Mouse (Mus musculus): ENCODE data around the gene Tspan3.

The Tspan3 gene

GRCm38 (mm10) chr9:56165377-56165776 lies at the start of gene Tspan3:
Gene Tspan3, minus strand, starts transcription at chr9:56165477.
- no peak for DNase-seq (ENCODE audit: low spot score)

GRCm38 (mm10) chr9:56213451-56214291 lies 48.4 kb upstream of the Tspan3 start:
- peak; percentile 47 for DNase-seq (ENCODE audit: low spot score)

- DNase-seq (ENCODE audit: low spot score), result no peak
These were observed 43.5 kb upstream of the Tspan3 start for GRCm38 (mm10) chr9:56208817-56209216.

GRCm38 (mm10) chr9:56207516-56207915 lies 42.2 kb upstream of the Tspan3 start:
- no peak for DNase-seq (ENCODE audit: low spot score)

- no peak for DNase-seq (ENCODE audit: low spot score)
These were observed 41.8 kb upstream of the Tspan3 start for GRCm38 (mm10) chr9:56207083-56207482.

- no peak for DNase-seq (ENCODE audit: low spot score)
These were observed 40.1 kb upstream of the Tspan3 start for GRCm38 (mm10) chr9:56205336-56205735.

- DNase-seq (ENCODE audit: low spot score), result no peak
These were observed 39.0 kb upstream of the Tspan3 start for GRCm38 (mm10) chr9:56204316-56204715.

- peak; percentile 65 for DNase-seq (ENCODE audit: low spot score)
These were observed 35.5 kb upstream of the Tspan3 start for GRCm38 (mm10) chr9:56200645-56201314.

GRCm38 (mm10) chr9:56200200-56200599 lies 34.9 kb upstream of the Tspan3 start:
- no peak for DNase-seq (ENCODE audit: low spot score)

- DNase-seq (ENCODE audit: low spot score), result no peak
These were observed 31.6 kb upstream of the Tspan3 start for GRCm38 (mm10) chr9:56196921-56197320.

- DNase-seq (ENCODE audit: low spot score), result no peak
These were observed 29.9 kb upstream of the Tspan3 start for GRCm38 (mm10) chr9:56195193-56195592.

- no peak for DNase-seq (ENCODE audit: low spot score)
These were observed 26.5 kb upstream of the Tspan3 start for GRCm38 (mm10) chr9:56191498-56192455.

- DNase-seq (ENCODE audit: low spot score), result no peak
These were observed 15.0 kb upstream of the Tspan3 start for GRCm38 (mm10) chr9:56180118-56180781.

GRCm38 (mm10) chr9:56179416-56180117 lies 14.3 kb upstream of the Tspan3 start:
- no peak for DNase-seq (ENCODE audit: low spot score)

- no peak for DNase-seq (ENCODE audit: low spot score)
These were observed 12.1 kb upstream of the Tspan3 start for GRCm38 (mm10) chr9:56177354-56177753.

GRCm38 (mm10) chr9:56175316-56175715 lies 10.0 kb upstream of the Tspan3 start:
- no peak for DNase-seq (ENCODE audit: low spot score)

GRCm38 (mm10) chr9:56167690-56168089 lies 2.4 kb upstream of the Tspan3 start:
- no peak for DNase-seq (ENCODE audit: low spot score)

- DNase-seq (ENCODE audit: low spot score), result no peak
These were observed 884 bp upstream of the Tspan3 start for GRCm38 (mm10) chr9:56166161-56166560.

- peak; percentile 86 for DNase-seq (ENCODE audit: low spot score)
These were observed 4.7 kb downstream of the Tspan3 start for GRCm38 (mm10) chr9:56160341-56161141.

- DNase-seq (ENCODE audit: low spot score), result no peak
These were observed 5.8 kb downstream of the Tspan3 start for GRCm38 (mm10) chr9:56159456-56159855.

Data from left cerebral cortex, adult 11 months (tissue).